Mouse (Mus musculus): Measurements from ENCODE around the gene Nr3c2.

Nr3c2 gene

DNA sequence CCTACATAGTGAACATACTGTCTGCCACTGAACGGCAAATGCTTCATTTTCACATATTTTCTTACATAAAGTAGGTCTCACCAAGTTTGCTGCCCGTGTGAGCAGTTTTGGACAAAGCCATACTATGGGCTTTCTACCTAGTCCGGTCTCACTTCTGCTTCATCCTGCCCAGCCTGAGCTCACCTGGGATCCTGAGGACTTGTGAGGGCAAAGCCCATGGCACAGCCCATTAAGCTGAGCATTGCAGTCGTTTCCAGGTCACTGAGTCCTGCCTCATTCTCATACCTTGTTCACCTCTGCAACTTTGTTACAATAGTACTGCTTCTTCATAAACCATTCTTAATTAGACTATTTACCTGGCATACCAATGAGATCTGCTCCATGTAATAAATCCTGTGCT lies 276.2 kb downstream of the Nr3c2 start:
- peak in 1 of 2 experiments; percentile 17 for DNase-seq

DNA sequence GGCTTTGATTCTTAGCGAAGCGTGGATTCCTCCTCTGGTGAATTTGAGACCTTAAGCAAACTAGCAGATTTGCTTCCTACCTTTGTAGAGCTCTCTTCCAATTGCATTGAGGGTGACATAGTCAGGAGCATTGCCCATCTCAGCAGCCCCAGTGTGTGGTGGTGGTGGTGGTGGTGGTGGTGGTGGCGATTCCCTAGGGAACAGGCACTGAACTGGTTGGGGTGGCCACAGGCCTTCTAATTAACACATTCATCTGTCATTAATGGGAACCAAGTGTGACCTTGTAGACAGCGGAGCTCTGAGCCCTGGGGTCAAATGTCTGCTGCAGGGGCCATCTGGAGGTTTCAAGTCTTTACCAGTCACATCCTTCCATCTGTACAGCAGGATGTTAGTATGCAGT lies 277.1 kb downstream of the Nr3c2 start:
- DNase-seq = no peak

DNA sequence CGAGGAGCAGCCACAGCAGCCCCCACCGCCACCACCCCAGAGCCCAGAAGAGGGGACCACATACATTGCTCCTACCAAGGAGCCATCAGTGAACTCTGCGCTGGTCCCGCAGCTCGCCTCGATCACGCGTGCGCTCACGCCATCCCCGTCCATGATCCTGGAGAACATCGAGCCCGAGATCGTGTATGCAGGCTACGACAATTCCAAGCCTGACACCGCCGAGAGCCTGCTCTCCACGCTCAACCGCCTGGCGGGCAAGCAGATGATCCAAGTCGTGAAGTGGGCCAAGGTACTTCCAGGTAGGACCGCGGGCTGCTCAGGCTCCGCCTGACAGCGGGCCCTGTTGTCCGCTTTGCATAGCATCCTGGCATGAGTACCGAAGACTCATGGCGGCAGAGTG lies 286.6 kb downstream of the Nr3c2 start:
- no peak for DNase-seq

DNA sequence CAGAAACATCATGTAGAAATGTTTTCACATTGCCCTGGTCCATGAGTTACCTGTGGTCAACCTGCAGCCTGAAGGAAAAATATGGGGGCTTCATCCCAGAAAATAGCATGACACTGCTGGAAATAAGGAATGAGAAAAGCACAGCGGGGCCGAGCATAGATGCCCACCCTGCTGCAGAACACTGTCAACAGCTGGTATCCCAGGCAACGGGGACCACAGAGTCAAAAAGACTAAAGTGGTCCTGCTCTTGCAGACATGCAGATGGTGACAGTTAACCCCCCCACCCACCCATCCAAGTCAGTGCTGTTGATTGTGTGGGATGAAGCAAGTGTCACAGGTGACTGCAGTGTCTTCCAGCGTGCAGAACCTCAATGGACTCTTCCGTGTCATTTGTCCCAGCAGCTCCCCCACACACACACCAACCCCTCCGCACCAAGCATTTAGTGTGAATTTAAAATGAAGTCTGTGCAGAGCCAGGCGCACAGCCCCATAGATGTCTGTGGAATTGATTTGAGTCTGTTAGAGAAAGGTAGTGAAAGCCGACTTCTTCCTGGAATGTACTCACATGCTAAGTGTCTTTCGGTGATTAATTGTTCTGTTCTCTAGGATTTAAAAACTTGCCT lies 287.8 kb downstream of the Nr3c2 start:
- DNase-seq = no peak

DNA sequence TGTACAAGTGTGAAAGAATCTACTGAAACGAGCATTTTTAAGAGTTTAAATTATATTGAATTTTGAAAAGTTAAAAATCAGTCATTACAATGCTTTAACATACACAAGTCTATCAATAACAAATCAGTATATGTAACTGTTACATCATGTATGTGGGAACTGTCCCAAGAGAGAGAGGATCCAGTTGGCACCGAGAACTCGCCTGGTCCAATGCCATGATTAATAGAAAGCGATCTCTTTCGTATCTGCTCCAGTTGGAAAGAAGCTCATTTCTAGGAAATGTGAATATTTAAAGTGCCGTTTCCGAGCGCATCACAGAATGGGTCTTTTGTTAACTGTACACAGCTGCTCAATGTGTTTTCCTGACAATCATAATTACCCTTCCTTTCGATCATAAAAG lies 288.5 kb downstream of the Nr3c2 start:
- DNase-seq = no peak

DNA sequence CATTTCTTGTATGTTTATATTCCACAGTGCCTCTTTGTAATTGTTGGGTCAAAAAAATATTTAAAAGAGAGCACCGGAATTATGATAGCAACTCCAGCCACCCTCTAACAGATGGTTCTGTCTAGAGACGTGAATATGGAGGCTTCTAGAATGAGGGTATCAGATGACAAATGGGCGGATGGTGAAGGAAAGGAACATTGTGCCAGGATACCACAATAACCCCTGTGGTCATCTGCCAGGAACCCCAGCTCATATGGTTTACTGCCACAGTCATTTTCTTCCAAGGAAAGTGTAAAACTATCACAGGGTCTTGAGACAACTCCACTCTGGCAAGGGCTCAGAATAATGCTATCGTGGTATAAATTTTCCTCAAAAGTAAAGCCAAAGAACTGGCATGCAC lies 289.1 kb downstream of the Nr3c2 start:
- no peak for DNase-seq

DNA sequence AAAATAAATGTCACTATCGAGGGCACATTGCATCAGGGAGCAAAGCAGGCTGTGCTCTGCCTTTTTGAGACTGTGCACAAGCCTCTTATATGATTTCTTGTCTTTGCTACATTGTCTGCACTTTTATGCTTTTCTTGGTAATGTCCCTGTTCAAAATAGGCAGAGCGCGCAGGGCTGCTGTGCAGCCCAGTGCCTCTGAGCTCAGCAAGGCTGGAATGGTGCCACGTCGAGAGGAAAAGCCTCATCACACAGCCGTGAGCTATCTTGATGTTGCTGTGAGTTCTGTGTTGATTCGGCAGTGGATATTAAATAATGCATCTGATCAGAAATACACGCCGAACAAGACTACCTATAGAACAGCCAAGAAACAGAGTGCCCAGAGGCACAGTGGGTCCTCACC lies 290.1 kb downstream of the Nr3c2 start:
- DNase-seq = no peak

DNA sequence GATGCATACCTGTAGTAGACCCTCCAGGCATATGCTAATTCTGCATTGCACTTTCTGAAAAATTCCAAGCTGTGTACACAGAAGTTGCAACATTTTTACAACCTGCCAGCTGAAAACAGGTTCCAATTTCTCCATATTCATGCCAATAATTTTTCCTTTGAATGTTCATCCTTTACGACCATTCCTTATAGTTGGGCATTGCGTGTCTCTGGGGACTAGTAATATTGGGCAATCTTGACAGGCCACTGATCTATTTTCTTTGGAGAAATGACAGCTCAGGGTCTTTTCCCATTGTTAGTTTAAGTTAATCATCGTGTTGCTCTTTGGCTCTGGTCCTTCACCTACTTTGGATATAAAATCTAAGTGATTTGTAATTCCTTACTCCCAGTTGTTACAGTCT lies 291.2 kb downstream of the Nr3c2 start:
- DNase-seq = no peak

DNA sequence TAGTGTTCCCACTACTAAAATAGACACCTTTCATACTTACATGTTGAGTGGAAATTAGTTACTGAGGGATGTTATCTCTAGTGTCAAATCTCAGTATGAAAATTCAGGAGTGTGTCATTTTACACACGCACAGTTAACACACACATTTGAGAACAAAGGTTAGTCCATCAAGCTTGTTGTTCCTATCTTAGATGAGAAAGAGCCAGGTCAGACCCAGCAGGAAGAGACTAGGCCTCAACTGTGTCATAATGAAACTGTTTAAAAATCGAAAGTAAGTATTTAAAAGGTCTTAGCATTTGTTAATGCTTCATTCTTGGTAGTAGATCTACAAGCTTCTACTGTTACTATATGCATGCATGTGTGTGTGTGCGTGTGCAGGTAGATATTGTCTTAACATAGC lies 310.1 kb downstream of the Nr3c2 start:
- DNase-seq = no peak

DNA sequence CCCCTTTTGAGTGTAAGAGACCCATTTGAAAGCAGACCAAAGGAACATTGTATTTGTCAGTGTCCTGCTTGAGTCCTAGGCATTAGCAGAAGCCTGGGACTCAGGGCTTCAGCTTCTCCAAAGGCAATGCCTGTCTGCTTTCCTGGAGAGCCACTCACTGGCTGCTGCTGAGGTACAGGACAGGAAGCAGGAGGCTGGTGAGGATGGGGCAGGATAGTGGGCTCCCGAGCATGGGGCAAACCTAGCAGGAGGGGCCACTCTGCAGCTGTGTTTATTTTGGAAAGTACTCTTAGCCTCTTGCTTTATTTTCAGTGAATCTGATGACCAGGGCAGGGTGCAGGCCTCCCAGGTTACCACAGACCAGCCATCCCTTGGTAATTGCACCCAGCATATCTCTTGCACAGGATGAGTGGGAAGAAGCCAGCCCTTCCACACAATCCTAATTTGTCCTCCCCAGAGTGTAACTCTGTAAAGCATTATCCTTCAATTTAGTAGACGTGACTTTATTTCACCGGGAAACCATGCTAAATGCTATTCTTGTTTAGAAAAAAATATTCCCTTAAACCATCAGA lies 314.7 kb downstream of the Nr3c2 start:
- no peak for DNase-seq

DNA sequence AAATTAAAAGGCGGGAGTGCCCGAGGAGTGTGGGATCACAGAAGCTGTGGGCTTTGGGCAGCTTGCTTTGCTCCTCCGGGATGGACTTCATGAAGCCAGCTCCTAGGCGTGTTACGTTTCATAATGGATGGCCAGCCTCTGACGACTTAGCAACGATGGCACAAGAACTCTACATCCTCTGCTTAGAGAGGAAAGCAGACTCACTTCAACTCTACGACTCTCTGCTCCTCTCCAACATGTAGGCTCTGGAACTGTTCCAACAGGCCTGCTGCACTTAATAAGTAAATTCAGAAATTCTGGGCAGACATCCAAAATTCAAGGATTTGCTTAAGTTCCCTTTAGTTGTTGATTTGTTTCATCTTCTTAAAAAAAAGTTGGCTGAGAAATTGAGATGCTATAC lies 315.4 kb downstream of the Nr3c2 start:
- DNase-seq = no peak

DNA sequence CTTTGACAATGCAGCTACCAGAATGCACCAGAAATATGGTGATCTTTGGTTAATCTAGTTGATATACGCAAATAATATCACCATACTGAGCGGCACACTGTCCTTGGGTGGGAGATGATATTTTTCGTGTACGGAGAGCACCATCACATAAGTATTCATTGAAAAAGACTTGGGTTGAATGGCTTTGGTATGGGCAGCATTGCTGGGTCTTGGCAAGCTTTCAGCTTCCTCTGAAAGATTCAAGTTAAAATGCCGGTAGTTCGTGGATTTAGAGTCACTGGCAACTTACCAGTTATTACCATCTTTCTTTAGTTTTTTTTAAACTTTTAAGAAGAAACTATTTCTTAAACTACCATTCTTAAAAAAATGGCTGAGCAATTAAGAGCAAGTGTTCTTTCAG lies 315.9 kb downstream of the Nr3c2 start:
- no peak for DNase-seq

DNA sequence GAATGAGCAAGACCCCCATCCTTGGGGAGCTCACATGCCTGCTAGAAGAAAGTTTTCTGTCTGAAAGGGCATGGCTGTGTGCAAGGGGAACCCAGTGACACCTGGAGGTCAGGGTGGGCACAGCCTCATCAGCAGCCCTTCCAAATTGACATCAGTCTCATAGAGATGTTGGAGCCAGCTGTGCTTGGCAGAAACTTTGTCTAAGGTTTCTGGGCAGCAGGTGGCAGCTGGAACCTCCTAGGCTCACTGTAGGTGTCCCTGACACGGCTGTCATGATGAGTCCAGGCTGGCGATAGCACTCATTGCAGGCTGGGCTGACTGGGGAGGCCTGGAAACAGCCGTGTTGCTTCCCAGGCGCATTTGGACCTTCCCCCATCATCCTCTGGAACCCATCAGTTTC lies 323.9 kb downstream of the Nr3c2 start:
- DNase-seq = no peak

DNA sequence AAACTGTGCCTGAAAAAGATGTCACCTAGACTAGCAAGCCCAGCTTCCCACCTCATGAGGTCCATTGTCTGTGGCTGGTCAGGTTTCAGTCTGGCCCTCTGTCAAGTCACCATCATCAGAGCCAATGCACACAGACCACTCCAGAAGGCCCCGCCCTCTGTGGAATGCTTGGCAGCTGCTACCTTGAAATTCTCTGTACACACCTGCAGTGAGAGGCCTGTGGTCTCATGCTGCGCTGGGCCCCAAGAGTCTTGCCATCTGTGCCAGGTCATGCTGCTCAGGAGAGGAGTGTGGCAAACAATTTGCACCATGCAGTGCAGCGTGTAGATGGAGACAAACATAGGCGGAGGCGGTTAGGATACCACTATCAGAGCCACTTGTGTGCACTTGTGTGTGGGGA lies 328.5 kb downstream of the Nr3c2 start:
- no peak for DNase-seq

DNA sequence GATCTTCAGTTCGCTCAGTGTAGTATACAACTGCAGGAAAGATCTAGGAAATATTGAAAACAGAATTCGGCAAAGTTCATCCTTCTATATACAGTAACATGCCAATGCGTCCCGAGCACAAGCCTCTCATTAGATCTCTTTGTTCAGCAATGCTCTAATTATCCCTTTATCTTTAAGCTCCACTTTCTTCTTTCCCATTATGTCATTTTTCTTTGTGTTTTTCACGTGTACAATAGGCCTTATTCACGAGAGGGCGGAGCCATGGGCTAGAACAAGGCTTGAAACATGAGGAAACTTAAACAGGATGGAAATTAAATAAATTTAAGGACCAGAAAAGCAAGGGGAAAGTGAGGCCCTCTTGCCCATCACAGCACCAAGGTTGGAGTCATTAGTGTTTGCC lies 329.4 kb downstream of the Nr3c2 start:
- DNase-seq = no peak

DNA sequence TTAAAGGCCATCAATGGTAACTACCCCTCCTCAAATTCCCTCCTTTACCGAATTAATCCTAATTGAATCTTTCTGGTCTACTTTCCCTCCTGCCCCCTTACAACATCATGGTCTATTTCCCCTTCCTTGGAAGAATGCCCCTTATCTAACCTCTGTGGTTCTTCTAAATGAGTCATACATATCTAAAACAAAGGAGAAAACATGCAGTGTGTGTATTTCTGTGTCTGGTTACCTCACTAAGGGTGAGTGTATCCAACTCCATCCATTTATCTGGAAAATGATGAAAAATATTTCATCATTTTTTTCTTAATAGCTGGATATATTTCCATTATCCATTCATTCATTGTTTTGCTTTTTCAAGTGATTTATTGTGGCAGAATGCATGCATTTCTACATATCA lies 332.0 kb downstream of the Nr3c2 start:
- DNase-seq = no peak

DNA sequence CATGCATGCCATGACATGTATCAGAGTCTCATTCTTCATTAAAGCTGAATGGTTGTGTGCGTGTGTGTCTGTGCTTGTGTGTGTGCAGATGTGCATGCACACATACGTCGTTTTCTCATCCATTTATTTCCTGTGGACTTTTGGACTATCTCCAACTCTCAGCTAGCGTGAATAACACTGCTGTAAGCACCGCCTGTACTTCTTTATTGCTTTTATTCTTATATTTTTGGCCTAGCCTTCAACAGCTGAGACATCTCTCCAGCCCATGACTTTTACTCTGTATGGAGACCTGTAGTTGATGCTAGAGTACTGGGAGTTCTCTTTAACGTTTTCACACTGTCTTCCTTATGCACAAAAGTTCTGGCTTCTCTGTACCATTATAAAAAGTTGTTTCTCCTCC lies 332.6 kb downstream of the Nr3c2 start:
- DNase-seq = no peak

DNA sequence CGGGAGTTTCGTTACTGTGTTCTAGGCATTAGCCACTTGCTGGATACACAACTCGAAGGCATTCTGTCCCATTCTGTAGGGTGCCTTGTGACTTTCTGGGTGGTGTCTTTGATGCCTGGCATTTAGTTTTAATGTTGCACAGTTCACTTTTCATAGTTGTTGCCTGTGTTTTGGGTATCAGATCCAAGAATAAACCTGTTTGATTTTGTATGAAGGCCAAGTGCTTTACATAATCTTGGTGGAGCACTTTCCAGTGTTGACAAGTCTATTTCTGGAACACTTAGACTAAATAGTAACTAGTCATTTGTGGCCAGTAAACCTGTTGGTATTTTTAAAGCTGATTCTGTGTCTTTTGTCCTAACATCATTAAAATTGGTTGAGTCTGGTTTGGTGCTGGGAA lies 333.2 kb downstream of the Nr3c2 start:
- DNase-seq = peak in 1 of 2 experiments; percentile 37

DNA sequence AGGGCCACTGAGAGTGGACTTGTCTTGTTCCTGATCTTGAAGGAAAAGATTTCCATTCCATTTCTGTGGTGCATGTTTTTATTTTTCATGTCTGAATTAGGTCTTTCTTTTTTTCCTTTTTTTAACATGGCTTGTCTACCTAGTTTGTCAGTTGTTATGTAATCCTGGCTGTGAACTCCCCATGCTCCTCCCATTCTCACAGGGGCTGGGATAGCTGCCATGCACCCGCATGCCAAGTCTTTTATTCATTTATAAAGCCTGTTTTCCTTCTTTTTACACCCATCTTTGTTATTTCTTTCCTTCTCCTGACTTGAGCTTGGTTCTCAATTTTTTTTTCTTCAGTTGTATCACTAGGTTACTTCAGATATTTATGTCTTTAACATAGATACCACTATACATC lies 337.5 kb downstream of the Nr3c2 start:
- DNase-seq = peak; percentile 67 to 73

DNA sequence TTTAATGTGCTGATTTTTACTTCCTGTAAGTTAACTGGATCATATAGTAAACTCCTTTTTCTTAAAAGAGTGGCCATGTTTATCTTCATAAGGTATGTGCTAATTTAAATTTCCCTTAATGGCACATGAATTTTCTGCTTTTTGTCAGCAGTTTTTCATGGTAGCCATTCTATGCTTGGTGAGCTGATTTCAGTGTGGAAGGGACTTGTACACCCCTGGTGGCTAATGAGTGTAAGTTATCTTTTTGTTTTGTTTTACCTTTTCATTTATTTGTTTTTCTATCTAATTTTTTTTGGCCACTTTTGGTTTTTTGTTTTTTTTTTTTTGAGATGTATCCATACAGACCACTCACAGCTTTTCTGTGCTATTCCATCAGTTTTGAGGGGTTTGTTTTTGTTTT lies 340.2 kb downstream of the Nr3c2 start:
- no peak for DNase-seq

DNA sequence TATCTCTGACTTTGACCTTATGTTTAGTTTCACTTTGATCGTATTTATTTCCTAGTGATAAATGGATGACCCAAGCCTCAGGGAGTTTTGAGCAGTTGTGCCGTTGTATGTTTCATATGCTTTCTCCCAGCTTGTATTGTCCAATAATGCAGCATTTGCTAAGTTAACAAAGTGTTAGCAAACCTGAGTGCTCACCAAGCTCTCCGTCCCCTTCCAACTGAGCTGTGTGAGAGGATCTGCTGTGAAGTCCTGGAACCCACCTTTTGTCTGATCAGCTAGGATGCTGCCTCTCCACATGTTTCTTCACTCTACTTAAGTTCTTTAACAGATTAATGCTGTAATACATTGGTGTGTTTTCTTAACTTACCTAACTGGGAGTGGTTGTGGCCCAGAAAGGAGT lies 342.1 kb downstream of the Nr3c2 start:
- no peak for DNase-seq

DNA sequence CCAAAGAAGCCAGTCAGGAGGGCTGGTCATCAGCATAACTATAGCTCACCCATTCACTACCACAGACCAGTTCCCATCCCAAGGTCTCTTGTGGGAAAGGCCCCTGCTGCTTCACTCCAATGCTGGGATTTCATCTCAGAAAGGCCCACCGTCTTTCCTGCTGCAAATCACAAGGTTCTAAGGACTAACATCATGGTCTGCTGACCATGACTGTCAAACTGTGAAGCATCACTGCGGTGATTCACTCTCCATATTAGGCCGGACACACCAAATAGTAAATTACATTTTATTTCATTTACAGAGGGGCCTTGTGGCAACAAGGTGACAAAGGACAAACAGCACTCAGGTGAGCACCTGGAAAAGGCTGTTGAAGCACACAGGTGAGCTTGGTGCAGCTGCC lies 350.9 kb downstream of the Nr3c2 start:
- no peak for DNase-seq

DNA sequence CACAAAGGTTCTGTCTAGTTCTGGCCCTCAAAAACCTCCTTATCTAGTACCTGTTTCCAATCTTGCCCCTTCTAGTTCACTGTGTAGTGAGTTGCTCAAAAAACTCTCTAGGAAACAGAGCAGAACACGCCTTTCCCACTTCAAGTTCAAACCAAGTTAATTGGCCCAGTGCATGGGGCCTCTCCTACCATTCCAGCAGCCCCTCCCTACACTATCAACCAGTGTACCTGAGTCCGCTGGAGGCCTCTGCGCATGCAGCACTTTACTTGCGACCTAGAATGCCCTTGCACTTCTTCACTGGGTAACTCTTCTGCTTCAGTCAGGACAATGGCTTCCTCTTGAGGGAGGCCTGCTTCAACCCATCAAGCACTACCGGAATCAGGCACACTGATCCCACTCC lies 351.9 kb downstream of the Nr3c2 start:
- no peak for DNase-seq

DNA sequence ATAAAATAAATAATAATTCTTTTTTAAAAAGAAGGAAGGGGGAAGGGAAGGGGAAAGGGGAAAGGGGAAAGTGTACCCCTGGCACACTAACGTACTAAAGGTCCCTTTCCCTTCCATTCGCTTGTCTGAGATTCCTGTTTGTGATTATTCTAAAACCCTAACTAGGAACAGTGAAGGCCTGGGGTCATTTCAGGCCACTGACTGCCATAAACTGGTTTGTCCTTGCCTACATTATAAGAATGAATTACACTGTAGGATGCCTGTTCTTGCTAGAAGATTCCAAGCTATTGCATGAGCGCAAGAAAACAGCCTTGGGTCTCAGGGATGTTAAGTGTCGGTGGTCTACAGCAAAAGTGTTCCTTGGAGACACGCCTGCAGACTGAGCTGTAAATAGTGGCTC lies 355.2 kb downstream of the Nr3c2 start:
- peak in 1 of 2 experiments; percentile 36 for DNase-seq

DNA sequence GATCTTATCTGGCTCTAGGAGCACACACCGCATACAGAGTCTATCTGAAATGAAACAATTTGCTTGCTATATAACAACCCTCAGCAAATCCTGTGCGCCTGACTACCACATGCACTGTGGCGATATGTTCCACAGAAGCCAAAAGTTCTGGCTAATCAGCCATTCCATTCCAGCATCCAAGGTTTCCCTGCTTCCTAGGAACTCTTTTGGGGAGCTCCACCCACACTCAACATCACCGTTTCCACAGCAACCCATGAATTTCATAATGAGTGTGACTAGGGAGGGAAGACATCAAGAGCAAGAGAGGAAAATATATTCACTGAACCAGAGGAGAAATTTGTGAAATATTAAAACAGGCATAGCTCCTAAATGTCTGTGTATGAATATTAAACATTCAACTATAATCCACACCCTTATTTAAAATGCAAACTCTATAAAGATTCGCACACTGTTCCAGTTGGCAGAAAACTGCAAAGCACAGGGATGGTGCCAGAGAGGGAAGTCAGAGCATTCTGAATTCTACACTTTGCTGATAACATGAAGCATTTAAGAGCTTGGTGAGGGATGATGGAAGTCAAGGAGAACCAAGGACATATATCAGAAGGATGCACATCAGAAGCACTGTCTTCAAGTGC lies 357.3 kb downstream of the Nr3c2 start:
- DNase-seq = no peak

All from kidney, adult 8-10 months (tissue).